Mouse (Mus musculus): ENCODE results near the gene Nhs. TPM values are rescaled to one million over a fixed set of nuclear protein-coding genes. Genes with fewer than 3 reads are reported as not detected.

The Nhs gene
- total and polyA plus RNA-seq, 2 experiments from 2014 or later: 4.0 to 16.5 TPM

DNA sequence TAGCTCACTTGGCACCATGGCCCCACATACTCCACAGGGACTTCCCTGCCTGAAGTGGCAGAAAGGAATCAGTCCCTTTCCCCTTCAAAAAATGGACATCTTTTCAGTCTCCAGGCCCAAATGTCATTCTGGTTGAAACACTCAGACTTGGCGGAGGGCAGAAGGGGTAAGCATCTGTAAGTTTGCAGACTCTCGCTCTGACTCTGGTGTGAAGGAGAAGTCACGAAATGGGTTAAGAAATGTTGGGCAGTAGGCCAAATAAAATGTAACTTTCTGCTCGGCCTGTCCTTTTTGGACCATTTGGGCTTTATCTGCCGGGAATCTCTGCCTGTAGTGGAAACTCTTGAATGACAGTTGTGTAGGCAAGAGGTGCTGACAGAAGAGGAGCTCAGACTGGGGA is 106.0 kb downstream of the Nhs start:
- 66% methylated on average over 5 of the region's 5 CpGs for WGBS
- ATAC-seq (no peak), DNase-seq (ENCODE audit: low spot score) (no peak)
- Histone ChIP-seq H3K9ac (replicated peaks; ENCODE audit: low read length) (no peak overlapping the region), H3K4me2 (ENCODE audit: low read depth, low read length) (no peak overlapping the region), H3K27ac (no peak overlapping the region), H3K36me3 (ENCODE audit: insufficient read depth, low read length) (no peaks in the 10 kb centered on the region), H3K4me1 (ENCODE audit: insufficient read depth, low read length) (no peaks in the 10 kb centered on the region), H3K4me3 (ENCODE audit: low read length) (no peak overlapping the region), H3K9me3 (ENCODE audit: low read length) (no peaks in the 10 kb centered on the region), H3K27me3 (ENCODE audit: insufficient read depth, low read length) (no peaks in the 10 kb centered on the region)
- no peak for TF ChIP-seq CTCF (IDR thresholded peaks at IDR 0.05; ENCODE audit: low read depth)

DNA sequence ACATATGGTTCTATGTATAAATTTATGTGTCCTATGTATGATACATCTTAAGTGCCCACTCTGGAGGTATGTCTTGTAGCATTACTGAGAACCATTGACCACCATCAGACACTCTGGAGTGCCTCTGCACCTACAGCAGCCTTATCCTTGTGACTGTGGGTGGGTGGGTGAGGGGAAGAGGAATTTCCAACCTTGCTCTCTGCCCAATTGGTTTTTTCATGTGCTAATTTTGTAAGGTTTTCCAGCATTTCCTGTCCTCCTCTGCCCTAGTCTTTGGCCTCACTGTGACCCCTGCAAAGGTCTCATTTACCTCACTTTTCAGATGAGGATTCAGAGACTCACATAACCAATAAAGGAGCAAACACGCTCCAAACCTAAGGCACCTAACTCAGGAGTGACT is 107.0 kb downstream of the Nhs start:
- ATAC-seq: no peak
- no peak overlapping the region for H3K9ac ChIP-seq (replicated peaks; ENCODE audit: low read length)

GRCm38 (mm10) chrX:162049616-162050015 is 109.9 kb downstream of the Nhs start:
- peak; percentile 9 for DNase-seq (ENCODE audit: low spot score)
- TF ChIP-seq CTCF (IDR thresholded peaks at IDR 0.05; ENCODE audit: low read depth): no peak
- no peak overlapping the region for H3K4me3 ChIP-seq (ENCODE audit: low read length)
- no peak overlapping the region for H3K27ac ChIP-seq
- H3K27me3 ChIP-seq (ENCODE audit: insufficient read depth, low read length): no peaks in the 10 kb centered on the region
- H3K9ac ChIP-seq (replicated peaks; ENCODE audit: low read length): no peak overlapping the region
- H3K9me3 ChIP-seq (ENCODE audit: low read length): no peaks in the 10 kb centered on the region
- no peaks in the 10 kb centered on the region for H3K4me1 ChIP-seq (ENCODE audit: insufficient read depth, low read length)
- no peak for ATAC-seq
- H3K4me2 ChIP-seq (ENCODE audit: low read depth, low read length): no peak overlapping the region
- 66% methylated on average over 2 of the region's 2 CpGs for WGBS
- no peaks in the 10 kb centered on the region for H3K36me3 ChIP-seq (ENCODE audit: insufficient read depth, low read length)

More for the DNA sequence above, 107.0 kb downstream of the Nhs start:
- 79% methylated on average over 1 of the region's 1 CpGs for WGBS
- Histone ChIP-seq H3K27me3 (ENCODE audit: insufficient read depth, low read length) (no peaks in the 10 kb centered on the region), H3K9me3 (ENCODE audit: low read length) (no peaks in the 10 kb centered on the region), H3K4me3 (ENCODE audit: low read length) (no peak overlapping the region), H3K4me1 (ENCODE audit: insufficient read depth, low read length) (no peaks in the 10 kb centered on the region), H3K36me3 (ENCODE audit: insufficient read depth, low read length) (no peaks in the 10 kb centered on the region), H3K27ac (no peak overlapping the region), H3K4me2 (ENCODE audit: low read depth, low read length) (no peak overlapping the region)
- no peak for DNase-seq (ENCODE audit: low spot score)
- TF ChIP-seq CTCF (IDR thresholded peaks at IDR 0.05; ENCODE audit: low read depth): no peak

- no peak for ATAC-seq
- H3K4me3 ChIP-seq (ENCODE audit: low read length): no peak overlapping the region
- no peaks in the 10 kb centered on the region for H3K4me1 ChIP-seq (ENCODE audit: insufficient read depth, low read length)
- no peak overlapping the region for H3K27ac ChIP-seq
- H3K4me2 ChIP-seq (ENCODE audit: low read depth, low read length): no peak overlapping the region
- H3K9me3 ChIP-seq (ENCODE audit: low read length): no peaks in the 10 kb centered on the region
- 94% methylated on average over 2 of the region's 2 CpGs for WGBS
- no peak overlapping the region for H3K9ac ChIP-seq (replicated peaks; ENCODE audit: low read length)
- no peak for TF ChIP-seq CTCF (IDR thresholded peaks at IDR 0.05; ENCODE audit: low read depth)
- DNase-seq (ENCODE audit: low spot score): no peak
- H3K27me3 ChIP-seq (ENCODE audit: insufficient read depth, low read length): no peaks in the 10 kb centered on the region
- no peaks in the 10 kb centered on the region for H3K36me3 ChIP-seq (ENCODE audit: insufficient read depth, low read length)
Measured at GRCm38 (mm10) chrX:162045527-162045926, 114.0 kb downstream of the Nhs start.

DNA sequence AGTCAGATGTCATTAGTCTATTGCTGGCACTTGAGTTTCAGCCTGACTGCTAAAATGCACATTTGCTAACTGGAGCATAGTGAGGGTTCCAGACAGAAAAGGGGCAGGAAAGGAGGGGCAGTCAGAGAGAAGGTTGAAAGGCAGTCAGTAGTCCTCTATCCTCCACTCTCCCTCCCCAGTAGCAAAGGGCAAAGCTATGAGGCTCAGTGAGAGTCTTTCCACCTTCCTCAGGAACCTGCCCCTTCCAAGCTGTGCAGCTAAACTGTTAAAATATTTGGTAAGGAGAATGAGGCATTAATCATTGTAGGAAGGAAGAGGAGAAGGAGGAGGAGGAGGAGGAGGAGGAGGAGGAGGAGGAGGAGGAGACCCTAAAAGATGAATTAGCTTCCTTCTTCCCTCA is 115.4 kb downstream of the Nhs start:
- no peaks in the 10 kb centered on the region for H3K27me3 ChIP-seq (ENCODE audit: insufficient read depth, low read length)
- DNase-seq (ENCODE audit: low spot score) (no peak), ATAC-seq (no peak)
- no peak overlapping the region for H3K9ac ChIP-seq (replicated peaks; ENCODE audit: low read length)
- TF ChIP-seq CTCF (IDR thresholded peaks at IDR 0.05; ENCODE audit: low read depth): no peak
- H3K27ac ChIP-seq: no peak overlapping the region
- no peaks in the 10 kb centered on the region for H3K36me3 ChIP-seq (ENCODE audit: insufficient read depth, low read length)
- H3K4me2 ChIP-seq (ENCODE audit: low read depth, low read length): no peak overlapping the region
- H3K4me1 ChIP-seq (ENCODE audit: insufficient read depth, low read length): no peaks in the 10 kb centered on the region
- no peak overlapping the region for H3K4me3 ChIP-seq (ENCODE audit: low read length)
- no peaks in the 10 kb centered on the region for H3K9me3 ChIP-seq (ENCODE audit: low read length)

GRCm38 (mm10) chrX:162025210-162025953 is 134.1 kb downstream of the Nhs start:
- Histone ChIP-seq H3K4me3 (ENCODE audit: low read length) (no peak overlapping the region), H3K9ac (replicated peaks; ENCODE audit: low read length) (no peak overlapping the region), H3K27me3 (ENCODE audit: insufficient read depth, low read length) (0 out of 2 replicates have a peak, but pooled peaks cover 3% of the 10 kb centered on the region), H3K4me1 (ENCODE audit: insufficient read depth, low read length) (no peaks in the 10 kb centered on the region), H3K4me2 (ENCODE audit: low read depth, low read length) (peak overlapping the region; percentile 36; the same call in 1 of the 2 replicates), H3K27ac (no peak overlapping the region), H3K36me3 (ENCODE audit: insufficient read depth, low read length) (no peaks in the 10 kb centered on the region), H3K9me3 (ENCODE audit: low read length) (no peaks in the 10 kb centered on the region)
- 47% methylated on average over 13 of the region's 13 CpGs for WGBS
- ATAC-seq (no peak), DNase-seq (ENCODE audit: low spot score) (peak; percentile 56)
- TF ChIP-seq CTCF (IDR thresholded peaks at IDR 0.05; ENCODE audit: low read depth): no peak

DNA sequence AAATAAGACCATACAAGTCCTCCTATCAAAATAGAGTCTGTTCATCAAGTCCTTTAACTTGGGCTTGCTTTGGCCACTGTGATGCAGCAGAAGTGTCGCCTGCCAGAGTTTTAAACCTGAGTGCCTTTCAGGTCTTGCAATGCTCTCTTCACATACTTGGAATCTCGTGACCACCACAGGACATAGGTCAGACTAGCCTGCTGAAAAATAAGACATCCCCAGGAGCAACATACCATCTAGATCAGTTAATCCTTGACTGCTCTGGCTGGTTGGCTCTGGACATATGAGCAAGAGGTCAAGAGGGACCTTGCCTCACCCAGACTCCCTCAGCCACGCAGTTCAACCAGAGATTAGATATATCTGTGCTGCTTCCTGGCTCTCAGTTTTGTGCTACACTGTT is 137.8 kb downstream of the Nhs start:
- Histone ChIP-seq H3K4me1 (ENCODE audit: insufficient read depth, low read length) (no peaks in the 10 kb centered on the region), H3K27ac (no peak overlapping the region), H3K4me2 (ENCODE audit: low read depth, low read length) (no peak overlapping the region), H3K36me3 (ENCODE audit: insufficient read depth, low read length) (no peaks in the 10 kb centered on the region), H3K9ac (replicated peaks; ENCODE audit: low read length) (no peak overlapping the region), H3K9me3 (ENCODE audit: low read length) (no peaks in the 10 kb centered on the region), H3K27me3 (ENCODE audit: insufficient read depth, low read length) (no peaks in the 10 kb centered on the region), H3K4me3 (ENCODE audit: low read length) (no peak overlapping the region)
- DNase-seq (ENCODE audit: low spot score) (no peak), ATAC-seq (no peak)
- 83% methylated on average over 3 of the region's 3 CpGs for WGBS
- TF ChIP-seq CTCF (IDR thresholded peaks at IDR 0.05; ENCODE audit: low read depth): no peak

All from hindbrain, postnatal 0 days (tissue).